Mouse (Mus musculus) hindbrain, embryonic 14.5 days (tissue): ENCODE measurements at regions not wholly inside any gene's neighbourhood (a gene's known extent, or its start where the extent isn't known, plus 50 kb on each side); places are given as distances from the start of the nearest gene placed in this dataset.

Experiments used
- ATAC-seq: fragments of 200-750 bp; cut with Nextera tagmentation; 2 replicates; pipeline ENCODE4 v1.8.0; 2017; ENCODE audit warnings: moderate number of reproducible peaks, mild to moderate bottlenecking, moderate TSS enrichment, moderate library complexity; ENCODE audit not compliant: low FRiP score
- DNase-seq: peaks from one replicate; pipeline ENCODE4 v3.0.0-alpha.2; 2015; ENCODE audit warnings: low spot score
- H3K27ac ChIP-seq: fragments of 300-500 bp; sonication (generic); 2 replicates; pipeline ENCODE4 v1.5.1; 2014; ENCODE audit warnings: mild to moderate bottlenecking, moderate library complexity
- H3K27me3 ChIP-seq: fragments of 300-500 bp; sonication (generic); 2 replicates; pipeline ENCODE4 v1.6.1; 2014; ENCODE audit warnings: mild to moderate bottlenecking, low read length, mixed read lengths; ENCODE audit not compliant: control insufficient read depth, insufficient read depth
- H3K36me3 ChIP-seq: fragments of 300-500 bp; sonication (generic); replicated peaks from 2 replicates; pipeline ENCODE4 v1.6.1; 2014; ENCODE audit not compliant: control insufficient read depth, insufficient read depth
- H3K4me1 ChIP-seq: fragments of 300-500 bp; sonication (generic); replicated peaks from 2 replicates; pipeline ENCODE4 v1.6.1; 2014; ENCODE audit warnings: antibody characterized with exemption, low read length, mixed read lengths; ENCODE audit not compliant: control insufficient read depth, insufficient read depth
- H3K4me2 ChIP-seq: fragments of 300-500 bp; sonication (generic); replicated peaks from 2 replicates; pipeline ENCODE4 v1.6.1; 2014; ENCODE audit warnings: mild to moderate bottlenecking, moderate library complexity
- H3K4me3 ChIP-seq: fragments of 300-500 bp; sonication (generic); replicated peaks from 2 replicates; pipeline ENCODE4 v1.5.1; 2014; ENCODE audit warnings: mild to moderate bottlenecking, low read length
- H3K9ac ChIP-seq: fragments of 300-500 bp; sonication (generic); 2 replicates; pipeline ENCODE4 v1.6.1; 2014
- H3K9me3 ChIP-seq: fragments of 300-500 bp; sonication (generic); 2 replicates; pipeline ENCODE4 v1.6.1; 2016; ENCODE audit warnings: low read length; ENCODE audit not compliant: control insufficient read depth
- WGBS: fragments of 180-500 bp; shearing (Covaris S2); extraction: QIAGEN DNeasy Blood & Tissue Kit; methylation state at CpG from one replicate; pipeline ENCODE4 v1.1.7; 2014; 5-methylcytosine and 5-hydroxymethylcytosine counted together

DNA sequence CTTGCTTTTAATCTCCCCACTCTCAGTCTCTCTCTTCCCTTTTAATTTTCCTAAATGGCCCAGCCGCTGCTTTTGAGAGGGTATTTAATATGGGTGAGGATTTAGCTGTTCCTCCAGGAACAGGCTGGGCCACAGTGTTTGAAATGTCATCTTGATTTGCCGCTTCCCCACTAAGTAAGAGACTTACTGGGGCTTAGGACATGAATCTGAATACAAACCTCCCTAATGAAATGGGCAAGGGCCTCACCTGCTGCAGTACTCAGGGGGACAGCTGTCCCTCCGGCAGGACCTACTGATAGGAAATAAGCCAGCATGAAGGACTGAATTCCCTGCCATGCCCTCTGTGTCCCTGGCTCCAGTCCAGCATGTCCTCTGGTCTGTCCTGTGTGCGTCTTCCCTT is 50.6 kb upstream of the Prr23a1 start:
- H3K9ac ChIP-seq, result no peak overlapping the region
- no peaks in the 10 kb centered on the region for H3K36me3 ChIP-seq
- 63% methylated on average over 4 of the region's 4 CpGs for WGBS
- H3K27ac ChIP-seq, result no peak overlapping the region
- no peaks in the 10 kb centered on the region for H3K27me3 ChIP-seq
- no peak for DNase-seq
- no peak overlapping the region for H3K4me2 ChIP-seq
- no peak for ATAC-seq
- H3K4me3 ChIP-seq, result no peak overlapping the region
- peaks cover 7% of the 10 kb centered on the region; the same call in 1 of the 2 replicates for H3K9me3 ChIP-seq
- H3K4me1 ChIP-seq, result no peaks in the 10 kb centered on the region

DNA sequence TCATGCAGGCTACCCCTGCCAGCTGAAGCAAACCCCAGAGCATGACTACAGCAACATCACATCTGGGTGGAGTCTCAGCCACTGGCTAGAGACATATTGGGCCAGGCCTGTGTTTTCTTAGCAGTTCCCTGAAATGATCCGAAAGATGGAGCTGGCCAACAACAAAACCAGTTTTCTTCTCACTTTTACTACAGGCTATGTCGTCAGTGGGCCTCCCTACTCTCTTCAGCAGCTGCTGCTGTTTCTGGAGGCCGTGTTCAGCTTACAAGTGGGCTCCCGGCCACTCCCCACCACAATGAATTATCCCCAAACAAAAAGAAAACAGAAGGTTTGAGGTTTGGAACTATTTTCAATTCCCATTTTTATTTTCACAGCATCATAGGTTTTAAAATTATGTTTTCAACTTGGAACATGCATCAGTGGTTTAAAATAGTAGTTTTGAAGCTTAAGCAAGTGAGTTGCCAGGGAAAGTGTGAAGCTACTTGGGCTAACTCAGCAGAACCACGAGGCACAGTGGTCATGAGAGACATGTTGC is 68.6 kb upstream of the Prr23a1 start:
- H3K27me3 ChIP-seq, result no peaks in the 10 kb centered on the region
- H3K4me3 ChIP-seq, result no peak overlapping the region
- no peak for ATAC-seq
- no peaks in the 10 kb centered on the region for H3K4me1 ChIP-seq
- H3K27ac ChIP-seq, result no peak overlapping the region
- H3K9ac ChIP-seq, result no peak overlapping the region
- no peak overlapping the region for H3K4me2 ChIP-seq
- no peaks in the 10 kb centered on the region for H3K9me3 ChIP-seq
- no peak for DNase-seq
- WGBS, result 75% methylated on average over 5 of the region's 5 CpGs
- no peaks in the 10 kb centered on the region for H3K36me3 ChIP-seq

DNA sequence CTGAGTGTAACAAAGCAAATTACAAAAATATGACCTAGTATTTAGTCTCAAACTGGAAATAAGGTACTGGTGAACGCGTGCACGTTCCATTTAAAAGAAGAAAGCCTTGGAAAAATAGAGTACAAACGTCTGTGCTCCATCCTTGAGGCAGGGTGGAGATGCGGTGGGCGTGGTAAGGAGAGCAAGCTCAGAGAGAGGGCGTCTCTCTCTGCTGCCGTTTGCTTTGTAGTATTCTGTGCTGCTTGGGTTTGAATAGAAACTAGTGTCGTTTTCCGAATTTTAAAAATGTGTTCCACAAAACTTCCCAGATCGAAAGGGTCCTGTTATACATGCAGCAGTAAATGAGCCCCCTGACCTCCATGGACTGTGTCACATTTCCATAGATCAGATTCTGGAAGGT is 69.1 kb upstream of the Prr23a1 start:
- no peaks in the 10 kb centered on the region for H3K9me3 ChIP-seq
- no peak overlapping the region for H3K4me3 ChIP-seq
- H3K27me3 ChIP-seq, result no peaks in the 10 kb centered on the region
- 84% methylated on average over 11 of the region's 11 CpGs for WGBS
- H3K27ac ChIP-seq, result no peak overlapping the region
- ATAC-seq (no peak), DNase-seq (no peak)
- H3K4me2 ChIP-seq, result no peak overlapping the region
- no peaks in the 10 kb centered on the region for H3K4me1 ChIP-seq
- H3K9ac ChIP-seq, result no peak overlapping the region
- no peaks in the 10 kb centered on the region for H3K36me3 ChIP-seq

DNA sequence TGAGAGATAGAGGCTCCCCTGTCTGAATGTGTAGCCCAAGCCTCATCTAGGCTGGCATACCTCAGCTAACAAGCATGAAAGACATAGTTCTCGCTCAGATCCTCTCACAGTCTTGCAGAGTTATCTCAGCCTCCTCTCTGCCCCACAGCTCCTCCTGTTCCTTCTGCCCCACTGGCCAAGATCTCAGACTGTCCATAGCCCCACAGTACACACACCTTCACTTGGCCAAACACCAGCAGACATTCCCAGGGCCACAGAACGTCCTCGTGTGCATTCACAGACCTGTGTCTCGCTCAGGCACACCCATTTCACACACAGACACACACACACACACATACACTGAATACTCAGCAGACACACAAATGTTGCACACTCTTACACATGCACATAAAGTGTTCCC is 87.5 kb upstream of the Prr23a1 start:
- H3K36me3 ChIP-seq, result no peaks in the 10 kb centered on the region
- H3K4me1 ChIP-seq, result no peaks in the 10 kb centered on the region
- H3K27me3 ChIP-seq, result no peaks in the 10 kb centered on the region
- WGBS, result 87% methylated on average over 4 of the region's 4 CpGs
- H3K4me3 ChIP-seq, result no peak overlapping the region
- no peak overlapping the region for H3K4me2 ChIP-seq
- no peak overlapping the region for H3K9ac ChIP-seq
- no peaks in the 10 kb centered on the region for H3K9me3 ChIP-seq
- H3K27ac ChIP-seq, result no peak overlapping the region
- no peak for ATAC-seq
- DNase-seq, result no peak

- H3K9me3 ChIP-seq, result no peaks in the 10 kb centered on the region
- H3K27ac ChIP-seq, result no peak overlapping the region
- no peak overlapping the region for H3K4me2 ChIP-seq
- H3K36me3 ChIP-seq, result no peaks in the 10 kb centered on the region
- H3K4me1 ChIP-seq, result no peaks in the 10 kb centered on the region
- 74% methylated on average over 6 of the region's 6 CpGs for WGBS
- ATAC-seq (no peak), DNase-seq (no peak)
- H3K4me3 ChIP-seq, result no peak overlapping the region
- H3K27me3 ChIP-seq, result no peaks in the 10 kb centered on the region
- H3K9ac ChIP-seq, result no peak overlapping the region
These were observed 88.8 kb upstream of the Prr23a1 start for GRCm38 (mm10) chr9:98753356-98753953.

DNA sequence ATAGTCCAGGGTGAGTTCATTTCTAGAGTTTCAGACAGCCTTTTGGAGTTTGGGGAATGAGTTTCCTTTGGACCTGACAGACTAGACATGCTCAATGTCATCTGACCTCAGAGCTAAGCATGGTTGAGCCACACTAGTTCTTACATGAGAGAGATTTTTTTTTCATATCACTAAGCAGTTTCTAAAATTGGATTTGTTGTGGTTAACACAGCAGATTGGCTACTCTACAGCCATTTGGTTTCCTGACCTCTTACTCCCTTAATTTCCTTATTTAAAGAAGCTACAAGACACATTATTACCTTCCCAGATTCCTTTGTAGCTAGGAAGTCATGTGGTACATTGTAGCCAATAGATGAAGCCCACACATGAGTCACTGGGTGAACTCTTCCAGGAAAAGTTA is 98.5 kb upstream of the Prr23a1 start:
- no peaks in the 10 kb centered on the region for H3K36me3 ChIP-seq
- no peak overlapping the region for H3K9ac ChIP-seq
- no peak overlapping the region for H3K4me3 ChIP-seq
- ATAC-seq, result no peak
- no peak overlapping the region for H3K4me2 ChIP-seq
- DNase-seq, result no peak
- no peaks in the 10 kb centered on the region for H3K27me3 ChIP-seq
- no peaks in the 10 kb centered on the region for H3K4me1 ChIP-seq
- no peaks in the 10 kb centered on the region for H3K9me3 ChIP-seq
- H3K27ac ChIP-seq, result no peak overlapping the region

- WGBS, result 59% methylated on average over 5 of the region's 5 CpGs
- Histone ChIP-seq H3K4me3 (no peak overlapping the region), H3K9me3 (peaks cover 5% of the 10 kb centered on the region), H3K4me2 (no peak overlapping the region), H3K27ac (no peak overlapping the region), H3K9ac (no peak overlapping the region), H3K36me3 (no peaks in the 10 kb centered on the region), H3K27me3 (no peaks in the 10 kb centered on the region), H3K4me1 (no peaks in the 10 kb centered on the region)
- DNase-seq (no peak), ATAC-seq (no peak)
These were observed 114.9 kb upstream of the Prr23a1 start for GRCm38 (mm10) chr9:98727276-98727860.

GRCm38 (mm10) chr9:98726638-98727037 is 115.7 kb upstream of the Prr23a1 start:
- Histone ChIP-seq H3K9me3 (peaks cover under 1% of the 10 kb centered on the region; the same call in 1 of the 2 replicates), H3K4me1 (no peaks in the 10 kb centered on the region), H3K27me3 (no peaks in the 10 kb centered on the region), H3K9ac (no peak overlapping the region), H3K27ac (no peak overlapping the region), H3K36me3 (no peaks in the 10 kb centered on the region), H3K4me3 (no peak overlapping the region), H3K4me2 (no peak overlapping the region)
- DNase-seq (no peak), ATAC-seq (no peak)
- WGBS, result 52% methylated on average over 5 of the region's 5 CpGs

DNA sequence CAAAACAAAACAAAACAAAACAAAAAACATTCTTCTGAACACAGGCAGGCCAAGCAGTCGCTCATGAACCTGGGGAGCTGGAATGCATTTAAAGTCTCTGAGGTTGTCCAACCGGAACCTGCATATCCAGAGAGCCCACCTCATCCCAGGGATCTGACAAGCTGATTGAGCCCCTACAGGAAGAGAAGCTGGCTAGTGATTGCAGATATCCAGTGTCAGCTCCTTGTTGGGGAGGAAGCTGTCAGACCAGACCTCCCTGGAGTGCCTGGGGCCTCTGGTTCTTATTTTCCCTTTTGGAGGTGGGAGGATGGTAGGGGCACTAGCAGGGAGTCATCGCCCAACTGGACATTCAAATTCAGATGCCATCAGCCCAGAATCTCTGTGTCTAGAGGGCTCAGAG is 119.4 kb upstream of the Prr23a1 start:
- no peak overlapping the region for H3K27ac ChIP-seq
- H3K36me3 ChIP-seq, result no peaks in the 10 kb centered on the region
- DNase-seq (no peak), ATAC-seq (no peak)
- 80% methylated on average over 3 of the region's 3 CpGs for WGBS
- H3K27me3 ChIP-seq, result no peaks in the 10 kb centered on the region
- H3K9ac ChIP-seq, result no peak overlapping the region
- no peaks in the 10 kb centered on the region for H3K4me1 ChIP-seq
- H3K4me2 ChIP-seq, result no peak overlapping the region
- H3K9me3 ChIP-seq, result 0 out of 2 replicates have a peak, but pooled peaks cover 6% of the 10 kb centered on the region
- H3K4me3 ChIP-seq, result no peak overlapping the region
